Mouse (Mus musculus): ENCODE measurements around the gene Wars2.
A peak's percentile ranks its signal among the peaks of the same experiment; 100 is the strongest.

Gene Wars2

DNA sequence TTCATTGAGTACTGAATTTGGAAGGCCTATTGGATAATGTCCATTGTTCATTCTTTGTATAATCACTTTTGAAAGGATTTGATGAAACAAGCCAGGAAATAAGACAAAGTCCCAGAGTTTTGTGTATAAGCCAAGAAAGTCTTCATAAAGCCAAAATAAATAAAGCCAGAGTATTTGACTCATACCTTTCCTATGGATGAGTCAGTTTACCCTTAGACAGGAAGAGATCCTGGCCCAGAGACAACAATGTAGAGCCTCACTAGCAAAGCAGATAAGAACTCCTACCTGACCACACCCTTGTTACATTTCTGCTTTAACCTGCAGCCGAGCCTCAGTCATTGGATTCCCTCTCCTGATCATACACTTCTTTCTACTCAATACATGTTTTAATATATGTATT is 47.2 kb downstream of the Wars2 start:
- DNase-seq (ENCODE audit: low spot score in 2 of 2): no peak

DNA sequence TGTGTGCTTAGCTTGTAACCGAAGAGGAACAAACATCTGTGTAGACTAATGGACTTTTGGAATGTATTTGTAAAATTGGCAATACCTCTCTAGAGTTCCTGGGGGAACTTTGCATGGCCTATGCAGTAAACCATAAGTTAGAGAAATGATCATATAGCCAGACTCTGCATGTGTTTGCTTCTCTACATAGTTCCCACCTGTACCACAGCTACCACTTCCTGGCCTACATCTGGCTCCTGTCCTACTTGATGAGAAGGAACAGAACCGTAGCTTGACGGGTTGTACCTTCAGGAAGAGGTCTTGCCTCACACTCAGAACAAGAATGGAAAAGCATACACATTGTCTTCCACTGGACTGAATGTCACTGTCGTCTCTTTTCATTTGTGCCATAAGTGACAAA is 52.7 kb downstream of the Wars2 start:
- no peak for DNase-seq (ENCODE audit: low spot score in 2 of 2)

DNA sequence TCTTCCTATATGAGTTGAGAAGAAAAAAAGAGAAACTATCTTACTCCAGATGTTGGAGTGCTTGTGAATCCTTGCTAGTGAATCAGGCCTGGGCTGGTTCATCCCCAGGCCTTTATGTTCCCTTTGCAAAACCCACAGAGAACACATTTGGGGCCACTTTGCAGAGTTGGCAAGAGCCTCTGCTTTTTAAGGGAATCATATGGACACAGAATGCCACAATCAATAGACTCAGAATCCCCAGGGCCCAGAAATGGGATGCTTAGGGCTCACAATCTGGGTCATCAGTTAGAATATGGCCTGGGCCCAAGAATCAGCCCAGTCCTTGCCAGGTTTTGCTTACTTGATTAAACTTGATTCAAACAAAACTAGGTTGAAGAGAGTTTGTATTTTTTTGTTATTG is 62.5 kb downstream of the Wars2 start:
- no peak for DNase-seq (ENCODE audit: low spot score in 2 of 2)

DNA sequence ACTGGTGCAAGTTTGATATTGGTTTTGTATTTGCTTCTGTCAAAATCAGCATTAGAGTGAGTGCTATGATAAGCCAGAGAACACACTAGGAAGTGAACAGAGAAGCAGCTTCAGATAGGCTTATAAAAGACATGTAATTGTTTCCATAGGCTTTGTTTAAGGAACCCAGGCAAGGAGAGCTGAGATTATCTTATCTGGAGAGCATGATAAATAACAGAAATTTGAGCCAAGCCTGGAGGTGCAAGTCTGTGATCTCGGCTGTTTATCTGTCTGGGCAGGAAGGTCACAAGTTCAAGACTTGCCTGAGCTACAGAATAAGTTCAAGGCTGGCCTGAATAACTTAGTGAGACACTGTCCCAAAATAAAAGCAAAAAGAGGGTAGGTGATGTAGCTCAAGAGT is 67.5 kb downstream of the Wars2 start:
- no peak for DNase-seq (ENCODE audit: low spot score in 2 of 2)

DNA sequence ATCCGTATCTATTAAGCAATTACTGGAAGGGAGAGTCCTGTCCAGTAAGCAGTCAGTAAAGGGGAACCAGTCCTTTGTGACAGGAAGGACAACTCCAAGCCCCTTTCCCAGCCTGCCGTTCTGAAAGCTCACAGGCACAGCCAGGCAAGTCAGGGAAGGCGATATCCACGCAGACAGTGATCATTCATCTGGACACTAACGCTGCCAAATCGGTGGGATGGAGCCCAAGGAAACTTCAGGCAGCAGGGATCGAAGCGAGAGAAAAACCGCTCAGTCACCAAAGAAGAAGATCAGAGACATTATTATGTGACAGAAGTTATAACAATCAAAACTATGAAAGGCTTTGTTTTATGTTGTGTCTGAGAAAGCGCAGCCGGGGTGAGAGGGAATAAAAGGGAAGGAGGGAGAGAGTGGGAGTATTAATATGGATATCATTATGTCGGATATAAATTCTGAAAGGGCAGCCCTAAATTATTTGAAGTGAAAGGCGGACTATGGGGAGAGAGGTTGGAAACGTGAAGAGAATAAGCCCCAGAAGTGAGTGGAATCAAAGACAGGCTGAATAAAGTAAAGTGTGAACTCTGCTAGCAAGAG is 70.3 kb downstream of the Wars2 start:
- no peak for DNase-seq (ENCODE audit: low spot score in 2 of 2)

DNA sequence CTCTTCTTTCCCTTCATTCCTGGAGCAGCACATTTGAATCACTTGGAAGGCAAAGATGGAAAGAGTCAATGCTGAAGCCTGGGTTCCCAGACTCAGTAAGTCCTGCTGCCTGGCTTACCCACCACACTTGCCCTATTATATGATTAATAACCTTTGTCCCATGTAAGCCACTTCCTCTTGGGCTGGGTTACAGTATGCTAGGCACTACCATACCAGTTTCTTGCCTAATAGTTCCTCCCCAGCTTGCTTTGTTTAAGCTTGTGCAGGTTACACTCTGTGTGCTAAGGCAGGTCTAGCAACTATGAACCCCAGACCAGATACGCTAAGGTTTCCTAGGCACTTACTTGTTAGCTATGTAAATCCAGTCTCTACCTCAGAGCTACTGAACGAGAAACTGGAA is 86.9 kb downstream of the Wars2 start:
- DNase-seq (ENCODE audit: low spot score in 2 of 2): no peak

DNA sequence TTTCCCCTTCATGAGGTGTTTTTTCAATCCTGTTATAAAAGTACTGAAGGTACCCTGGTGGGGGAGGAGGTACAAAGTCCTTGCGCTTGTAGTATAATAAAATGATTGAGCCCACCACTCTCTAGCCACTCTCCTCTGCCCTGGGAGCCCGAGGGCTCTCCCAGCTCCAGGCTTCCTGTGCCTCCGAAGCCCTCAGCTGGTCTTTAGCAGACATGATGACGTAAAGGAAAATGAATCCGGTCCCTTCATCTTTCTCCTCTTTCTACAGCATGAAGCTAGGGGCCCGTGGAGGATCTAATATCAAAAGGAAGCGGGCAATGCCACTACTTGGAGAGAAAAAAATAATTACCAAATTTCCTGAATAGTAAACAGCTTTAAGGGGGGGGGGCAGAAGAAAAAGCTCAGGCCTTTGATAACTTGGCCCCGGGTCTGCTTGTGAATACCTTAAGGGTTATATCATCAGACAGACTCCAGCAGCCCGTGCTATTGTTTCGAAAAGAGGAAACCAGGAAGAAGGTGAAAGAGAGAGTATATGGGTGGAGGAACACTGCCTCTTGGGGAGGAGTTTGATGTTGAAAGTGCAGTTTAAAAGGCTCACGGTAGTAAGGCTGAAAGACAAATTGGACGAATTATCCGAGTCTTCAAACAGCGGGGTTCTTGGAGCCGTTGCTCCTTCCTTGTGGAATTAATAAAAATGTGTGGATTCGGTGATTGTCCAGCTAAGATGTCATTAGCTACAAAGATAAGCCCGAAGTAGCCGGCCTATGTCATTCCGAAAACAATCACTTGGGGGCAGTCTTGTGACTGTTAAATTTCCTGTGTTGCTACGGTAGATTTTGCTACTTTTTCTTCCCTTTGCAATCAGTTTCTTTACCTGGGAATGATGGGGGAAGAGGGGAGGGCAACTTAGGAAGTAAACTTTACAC is 92.8 kb downstream of the Wars2 start:
- peak in 1 of 2 experiments; percentile 64 for DNase-seq (ENCODE audit: low spot score in 2 of 2)

DNA sequence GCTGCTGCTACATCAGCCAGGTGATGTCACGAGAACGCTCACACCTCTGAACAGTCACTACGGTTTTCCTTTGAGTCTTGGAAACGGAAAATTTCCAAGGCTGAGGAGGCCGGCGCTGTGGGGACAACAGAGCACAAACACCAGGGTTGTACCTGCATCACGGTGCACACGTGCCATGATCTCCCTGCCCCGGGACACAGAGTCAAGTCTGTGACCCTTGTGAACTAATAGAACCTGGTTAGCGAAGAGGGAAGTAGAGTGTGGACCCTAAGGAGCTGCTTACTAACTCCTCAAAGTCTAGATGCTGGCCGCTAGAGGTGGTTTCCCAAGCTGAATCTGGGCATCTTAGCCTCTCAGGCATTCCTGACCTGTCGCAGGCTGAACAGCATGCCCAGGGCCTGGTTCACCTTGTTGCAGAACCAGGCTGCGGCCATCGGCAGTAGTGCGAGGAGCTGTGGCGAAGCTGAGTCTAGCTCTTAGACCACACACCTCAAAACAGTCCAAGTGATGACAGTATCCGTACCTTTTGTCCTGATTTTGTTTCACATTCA is 93.5 kb downstream of the Wars2 start:
- no peak for DNase-seq (ENCODE audit: low spot score in 2 of 2)

DNA sequence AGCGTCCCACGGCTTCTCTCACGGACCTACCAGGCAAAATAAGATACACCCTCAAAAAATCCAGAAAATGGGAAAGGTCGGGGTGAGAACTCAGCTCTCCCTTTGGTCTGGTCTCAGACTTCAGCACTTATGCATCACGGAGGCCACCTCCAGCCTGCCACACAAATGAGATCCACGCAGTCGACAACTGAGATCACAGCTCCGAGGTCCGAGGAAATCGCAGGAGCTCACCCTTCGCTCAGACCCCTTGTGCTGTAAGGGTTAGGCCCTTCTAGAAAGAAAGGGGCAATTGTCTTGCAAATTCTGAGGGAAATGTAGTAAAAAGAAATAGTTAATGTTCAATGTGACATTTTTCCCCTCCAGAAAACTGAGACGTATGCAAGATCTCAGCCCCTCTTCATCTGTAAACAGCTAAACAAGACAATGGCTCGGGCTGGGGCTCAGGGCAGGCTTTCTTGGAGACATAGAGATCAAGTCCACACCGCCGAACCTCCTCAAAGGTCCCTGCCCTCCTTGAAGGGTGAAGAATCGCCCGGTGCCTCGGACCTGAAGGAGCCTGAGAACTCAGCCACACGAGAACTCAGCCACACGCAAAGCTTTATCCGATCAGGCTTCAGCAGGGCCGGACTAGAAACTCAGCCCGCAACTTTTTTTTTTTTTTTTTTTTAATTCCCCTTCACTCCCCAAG is 94.4 kb downstream of the Wars2 start:
- no peak for DNase-seq (ENCODE audit: low spot score in 2 of 2)

DNA sequence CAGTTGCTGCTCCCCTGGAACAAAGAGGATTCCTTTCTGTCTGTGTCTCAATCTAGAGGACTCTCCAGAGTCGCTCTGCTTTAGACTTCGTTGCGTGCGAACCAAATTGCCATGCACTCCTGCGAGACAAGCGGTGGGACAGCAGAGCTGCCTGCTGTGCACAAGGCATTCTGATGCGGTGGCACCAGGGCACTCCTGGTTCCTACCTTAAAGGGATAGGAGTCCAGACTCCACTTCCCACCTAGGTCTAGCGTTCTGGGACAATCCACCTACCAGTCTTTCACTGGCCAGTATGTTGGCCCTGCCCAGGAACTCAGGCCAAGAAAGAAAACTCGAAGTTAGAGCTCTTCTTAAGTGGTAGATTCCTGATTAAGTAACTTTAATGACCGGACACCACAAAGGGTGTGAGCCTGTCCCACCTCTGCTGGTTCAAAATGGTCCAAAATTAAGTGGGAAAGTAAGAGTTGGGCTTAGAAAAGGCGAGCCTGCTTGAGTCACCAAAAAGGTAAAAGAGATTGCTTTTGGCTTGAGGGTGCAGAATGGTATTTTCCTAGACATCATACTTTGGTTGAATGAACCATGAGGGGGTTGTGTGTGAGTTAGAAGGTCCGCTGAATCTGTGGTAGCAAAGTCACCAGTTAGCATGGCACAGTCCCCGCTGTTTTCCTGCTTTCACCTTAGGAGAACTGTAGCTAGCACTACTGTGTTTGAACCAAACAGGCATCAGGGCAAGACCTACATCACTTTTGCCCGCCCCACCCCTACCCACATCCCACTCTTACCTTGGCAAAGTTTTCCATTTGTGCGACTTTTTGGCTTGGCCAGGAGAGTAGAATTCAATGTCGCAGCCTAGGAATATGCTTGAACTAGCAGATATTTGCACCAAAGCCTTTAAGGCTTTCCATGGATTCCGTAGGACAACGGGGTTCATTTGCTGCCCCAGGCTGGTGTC is 95.2 kb downstream of the Wars2 start:
- no peak for DNase-seq (ENCODE audit: low spot score in 2 of 2)

DNA sequence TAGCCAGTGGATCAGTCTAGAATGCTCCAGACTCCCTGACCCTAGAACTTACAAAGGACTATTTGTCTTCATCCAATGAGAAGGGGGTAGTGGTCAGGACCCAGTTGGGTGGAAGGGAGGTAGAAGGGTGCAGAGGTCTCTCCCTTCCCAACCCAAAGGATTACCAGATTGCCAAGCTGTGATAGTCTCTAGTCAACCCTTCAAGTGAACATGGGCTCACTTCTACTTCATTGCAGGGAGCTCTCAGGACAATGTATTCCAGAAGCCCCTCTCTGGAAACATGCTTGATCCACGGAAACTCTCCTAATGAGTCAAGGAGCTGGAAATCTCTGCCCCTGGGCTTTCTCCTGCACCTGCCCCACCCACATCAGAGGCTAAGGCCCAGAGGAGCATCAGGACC is 97.8 kb downstream of the Wars2 start:
- DNase-seq (ENCODE audit: low spot score in 2 of 2): no peak

DNA sequence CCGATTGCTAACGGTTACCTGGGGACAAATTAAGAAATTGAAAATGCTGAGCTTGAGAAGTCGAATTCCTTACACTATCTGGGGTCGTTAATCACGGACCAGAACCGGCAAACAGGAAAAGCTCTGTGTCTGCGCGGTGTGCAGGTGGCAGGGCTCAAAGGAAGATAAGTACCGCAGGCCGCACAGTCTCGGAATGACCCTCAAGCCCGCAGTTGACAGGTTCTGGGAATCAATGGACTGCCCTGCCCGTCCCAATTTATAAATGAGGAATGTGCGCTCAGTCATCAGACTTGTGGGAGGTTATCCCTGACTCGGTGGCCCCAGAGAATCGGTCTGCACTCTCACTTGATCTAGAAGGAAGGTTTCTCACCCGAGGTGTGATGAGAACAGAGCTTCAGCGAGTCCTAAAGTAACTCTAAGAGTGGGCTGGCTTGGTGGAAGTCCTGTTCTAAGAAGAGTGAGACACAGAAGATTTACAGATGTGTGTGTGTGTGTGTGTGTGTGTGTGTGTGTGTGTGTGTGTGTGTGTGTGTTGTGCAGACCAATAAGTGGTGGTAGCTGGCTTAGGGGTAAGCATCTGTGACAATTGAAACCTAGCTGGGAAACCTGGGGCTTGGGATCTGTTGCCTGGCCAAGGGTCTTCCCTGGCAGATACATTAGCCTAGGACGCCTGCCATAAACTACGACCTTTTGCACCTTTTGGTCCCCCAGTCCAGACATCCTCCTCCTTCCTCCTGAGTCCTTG is 98.6 kb downstream of the Wars2 start:
- no peak for DNase-seq (ENCODE audit: low spot score in 2 of 2)

DNA sequence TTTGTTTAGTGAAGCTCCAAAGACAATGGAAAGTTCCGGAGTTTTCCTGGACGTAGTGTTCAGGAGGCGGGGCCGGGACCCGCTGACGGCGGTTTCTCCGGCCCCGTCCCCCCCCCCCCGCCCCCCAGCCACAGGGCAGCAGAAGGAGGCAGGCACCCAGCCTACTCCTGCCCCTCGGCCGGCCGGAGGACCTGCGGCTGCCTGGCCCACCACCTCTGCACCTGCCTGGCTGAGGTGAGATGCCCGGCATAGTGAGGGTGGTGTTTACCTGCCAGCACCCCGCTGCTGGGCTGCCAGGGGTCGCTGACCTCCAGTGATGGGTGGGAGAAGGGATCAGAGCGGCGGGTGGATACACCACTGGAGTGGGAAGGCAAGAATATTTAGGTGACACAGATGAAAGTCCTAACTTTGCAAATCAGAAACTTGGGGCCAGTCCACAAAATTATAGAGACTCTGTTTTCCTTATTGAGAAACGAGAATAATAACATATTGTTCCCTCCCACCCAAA is 99.4 kb downstream of the Wars2 start, which contains the start of gene Tbx15:
Gene Tbx15 (plus strand): TSS at position 169 of the 508 bp plus-strand sequence.
- no peak for DNase-seq (ENCODE audit: low spot score in 2 of 2)

DNA sequence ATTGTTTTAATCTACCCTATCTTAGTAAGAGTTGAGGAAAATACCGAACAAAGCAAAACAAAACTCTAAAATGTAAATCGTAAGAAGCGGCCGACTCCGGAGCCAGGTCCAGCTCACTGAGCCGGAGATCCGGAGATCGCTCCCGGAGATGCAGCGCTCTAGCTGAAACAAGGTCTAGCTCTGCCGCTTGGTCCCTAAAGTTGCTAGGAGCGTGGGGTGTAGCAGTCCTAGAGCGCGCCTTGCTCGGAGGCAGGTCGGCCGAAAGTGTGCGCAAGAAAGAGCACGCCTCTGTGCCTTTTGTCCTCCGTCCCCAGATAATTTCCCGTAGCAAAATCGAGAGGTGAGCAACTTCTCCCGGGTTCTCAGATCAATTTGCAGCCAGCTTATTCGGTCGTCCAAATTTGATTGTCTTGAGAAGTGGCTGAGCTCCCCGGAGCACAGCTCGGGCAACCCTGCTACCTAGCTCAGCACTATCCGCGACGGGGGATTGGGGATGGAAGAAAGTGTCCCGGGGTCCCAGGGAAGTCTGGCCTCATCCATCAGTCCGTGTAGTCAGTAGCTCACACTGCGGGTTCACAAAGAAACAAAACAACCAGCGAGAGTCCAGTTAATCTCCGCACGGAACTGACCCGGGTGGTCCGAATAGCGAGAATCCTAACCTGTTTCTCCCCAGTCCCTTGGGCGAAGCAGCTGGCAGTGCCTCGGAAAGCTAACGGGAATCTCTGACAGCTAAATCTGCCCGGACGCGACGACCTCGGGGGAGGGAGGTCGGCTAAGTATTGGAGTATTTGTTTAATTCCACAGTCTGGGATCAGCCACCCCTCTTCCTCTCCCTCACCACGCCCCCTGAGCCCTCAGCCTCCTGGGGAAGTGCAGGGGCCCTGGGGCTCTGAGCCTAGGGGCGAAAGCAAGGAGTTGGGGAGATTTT is 100.2 kb downstream of the Wars2 start:
- no peak for DNase-seq (ENCODE audit: low spot score in 2 of 2)

DNA sequence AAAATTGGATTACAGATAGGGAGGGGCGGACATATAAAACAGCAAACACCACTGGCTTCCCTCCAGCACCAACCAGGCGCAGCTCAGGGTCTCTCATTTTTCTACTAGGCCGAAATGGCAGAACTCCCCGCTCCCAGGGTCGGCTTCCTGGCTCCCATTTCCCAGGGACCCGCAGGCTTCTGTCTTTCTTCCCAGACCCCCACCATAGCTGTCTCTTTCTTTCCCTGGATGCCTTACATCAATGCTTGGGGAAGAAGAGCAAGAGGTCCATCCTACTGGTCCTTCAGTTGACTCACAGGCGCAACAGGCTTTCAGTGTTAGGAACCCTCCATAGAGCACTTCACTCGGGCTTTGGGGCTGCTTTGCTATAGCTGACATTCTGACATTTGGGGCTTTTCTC is 101.6 kb downstream of the Wars2 start:
- DNase-seq (ENCODE audit: low spot score in 2 of 2): no peak

DNA sequence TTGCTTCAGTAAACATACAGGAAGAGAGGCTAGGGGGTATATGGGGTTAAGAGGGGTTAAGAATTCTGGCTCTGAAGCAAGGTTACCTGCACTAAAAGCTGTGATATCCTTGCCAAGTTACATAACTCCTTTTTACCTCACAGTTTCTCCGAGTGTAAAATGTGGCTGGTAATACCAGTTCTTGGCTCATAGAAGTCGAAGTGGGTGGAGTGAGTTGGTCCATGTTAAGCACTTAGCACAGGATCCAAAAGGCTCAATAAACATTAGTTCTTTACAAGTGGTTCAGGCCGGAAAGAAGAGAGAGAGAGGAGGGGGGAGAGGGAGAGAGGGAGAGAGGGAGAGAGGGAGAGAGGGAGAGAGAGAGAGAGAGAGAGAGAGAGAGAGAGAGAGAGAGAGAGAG is 104.5 kb downstream of the Wars2 start:
- DNase-seq (ENCODE audit: low spot score in 2 of 2): no peak

DNA sequence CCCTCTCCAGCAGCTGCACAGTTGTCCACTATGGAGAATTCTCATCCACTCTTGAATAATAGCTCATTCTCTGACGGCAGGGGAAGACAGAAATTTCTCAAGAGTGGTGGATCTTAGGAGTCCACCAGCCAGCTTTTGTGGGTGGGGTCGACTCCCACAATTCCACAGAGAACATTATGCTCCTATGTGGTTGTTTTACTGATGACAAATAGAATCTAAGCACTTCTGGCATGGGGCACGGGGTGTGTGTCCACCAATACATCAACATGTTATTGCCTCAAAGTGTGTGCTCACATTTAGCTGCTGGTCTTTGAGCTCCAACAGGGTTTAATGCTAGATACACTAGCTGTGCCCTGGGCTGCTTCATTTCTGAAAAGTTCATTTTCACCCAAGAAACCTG is 105.8 kb downstream of the Wars2 start:
- DNase-seq (ENCODE audit: low spot score in 2 of 2): no peak

DNA sequence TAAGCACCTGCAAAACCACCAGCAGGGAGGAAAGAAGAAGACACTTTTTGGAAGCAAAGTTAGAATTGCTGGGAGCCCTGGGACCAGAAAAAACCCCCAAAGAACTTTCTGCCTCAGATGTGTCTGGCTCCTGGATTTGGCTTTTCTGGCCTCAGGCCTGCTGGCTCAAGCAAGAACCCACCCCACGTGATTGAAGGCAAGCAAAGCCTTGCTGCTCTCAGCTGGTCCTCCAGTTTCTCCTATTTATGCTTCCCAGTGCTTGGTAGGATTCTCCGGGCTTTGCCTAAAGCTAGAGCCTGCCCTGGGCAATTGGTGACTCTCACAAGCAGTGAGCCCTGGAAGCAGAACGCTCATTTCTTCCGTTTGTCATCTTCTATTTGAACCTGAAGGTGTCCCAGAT is 106.7 kb downstream of the Wars2 start:
- no peak for DNase-seq (ENCODE audit: low spot score in 2 of 2)
